Mouse (Mus musculus): ENCODE measurements around the gene Gm49378. TPM values are rescaled to one million over a fixed set of nuclear protein-coding genes. Genes with fewer than 3 reads are reported as not detected.

Gene Gm49378
- total and polyA plus RNA-seq, 3 experiments, result 2.4 to 7.2 (median 2.9) TPM

GRCm38 (mm10) chr14:55596036-55596690 is 41.5 kb downstream of the Gm49378 start:
- no peak for TF ChIP-seq POLR2AphosphoS5 (IDR thresholded peaks at IDR 0.05; ENCODE audit: insufficient replicate concordance, low read depth, low read length)
- no peak for TF ChIP-seq TAL1 (conservative IDR thresholded peaks at IDR 0.05; ENCODE audit: low read depth, low read length)
- TF ChIP-seq CTCF (IDR thresholded peaks at IDR 0.05; ENCODE audit: low read depth, low read length), result no peak
- no peak for TF ChIP-seq GATA1 (IDR thresholded peaks at IDR 0.05; ENCODE audit: borderline replicate concordance, low read length)
- no peak for TF ChIP-seq GATA2 (IDR thresholded peaks at IDR 0.05; ENCODE audit: borderline replicate concordance, low read depth, low read length)
- ATAC-seq (ENCODE audit: extremely low read depth, insufficient number of reproducible peaks, low FRiP score, poor library complexity, severe bottlenecking) (no peak), DNase-seq (ENCODE audit: low spot score) (no peak)
- Histone ChIP-seq H3K9me3 (replicated peaks) (no peaks in the 10 kb centered on the region), H3K4me3 (ENCODE audit: low read depth, low read length) (no peak overlapping the region), H3K36me3 (replicated peaks) (peaks cover 77% of the 10 kb centered on the region), H3K27me3 (ENCODE audit: insufficient read depth, low read length) (no peaks in the 10 kb centered on the region), H3K4me1 (ENCODE audit: insufficient read depth, low read depth, low read length) (peaks cover 38% of the 10 kb centered on the region)

GRCm38 (mm10) chr14:55592226-55592625 is 45.5 kb downstream of the Gm49378 start:
- DNase-seq (ENCODE audit: low spot score), result no peak

DNA sequence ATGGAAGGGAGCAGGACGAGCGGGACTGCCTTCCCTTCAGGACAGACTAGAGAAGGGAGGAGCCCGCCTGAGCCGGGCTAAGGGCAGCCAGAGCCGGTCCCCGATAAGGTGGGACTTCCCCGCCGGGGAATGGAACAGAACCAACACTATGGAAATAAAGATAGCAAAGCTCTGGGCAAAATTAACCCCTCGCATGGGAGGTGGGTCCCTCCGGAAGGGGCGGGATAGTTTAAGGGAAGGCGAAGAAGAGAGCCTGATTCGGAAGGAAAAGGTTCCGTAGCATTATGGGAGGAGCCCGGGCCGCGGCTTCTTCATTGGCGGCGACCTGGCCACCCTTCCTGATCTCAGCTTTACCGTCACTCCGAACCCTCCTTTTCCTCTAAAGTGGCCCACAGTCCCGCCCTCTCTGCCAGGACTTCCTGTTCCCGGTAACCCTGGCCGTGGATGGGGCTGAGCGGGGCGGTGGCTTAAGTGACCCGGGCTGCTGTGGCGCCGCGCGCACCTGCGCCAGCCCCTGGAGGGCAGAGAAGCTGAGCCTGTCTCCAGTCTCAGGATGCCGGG is 46.3 kb downstream of the Gm49378 start, which contains the start of gene Rnf31:
Gene Rnf31 (plus strand): TSS at position 378 of the 561 bp plus-strand sequence.
- TF ChIP-seq TAL1 (conservative IDR thresholded peaks at IDR 0.05; ENCODE audit: low read depth, low read length), result no peak
- no peak for TF ChIP-seq GATA1 (IDR thresholded peaks at IDR 0.05; ENCODE audit: borderline replicate concordance, low read length)
- no peak for TF ChIP-seq GATA2 (IDR thresholded peaks at IDR 0.05; ENCODE audit: borderline replicate concordance, low read depth, low read length)
- H3K4me1 ChIP-seq (ENCODE audit: insufficient read depth, low read depth, low read length), result peaks cover 62% of the 10 kb centered on the region
- peak; percentile 79 for ATAC-seq (ENCODE audit: extremely low read depth, insufficient number of reproducible peaks, low FRiP score, poor library complexity, severe bottlenecking)
- H3K9me3 ChIP-seq (replicated peaks), result no peaks in the 10 kb centered on the region
- peak within 1 kb of the TSS; percentile 96 for H3K4me3 ChIP-seq (ENCODE audit: low read depth, low read length)
- peaks cover 64% of the 10 kb centered on the region for H3K36me3 ChIP-seq (replicated peaks)
- peak; percentile 87 for DNase-seq (ENCODE audit: low spot score)
- no peaks in the 10 kb centered on the region for H3K27me3 ChIP-seq (ENCODE audit: insufficient read depth, low read length)

More at GRCm38 (mm10) chr14:55592226-55592625, 45.5 kb downstream of the Gm49378 start:
- Histone ChIP-seq H3K4me1 (ENCODE audit: insufficient read depth, low read depth, low read length) (peaks cover 58% of the 10 kb centered on the region), H3K27me3 (ENCODE audit: insufficient read depth, low read length) (no peaks in the 10 kb centered on the region), H3K9me3 (replicated peaks) (no peaks in the 10 kb centered on the region), H3K36me3 (replicated peaks) (peaks cover 68% of the 10 kb centered on the region), H3K4me3 (ENCODE audit: low read depth, low read length) (peak overlapping the region; percentile 96)
- no peak for ATAC-seq (ENCODE audit: extremely low read depth, insufficient number of reproducible peaks, low FRiP score, poor library complexity, severe bottlenecking)
- no peak for TF ChIP-seq TAL1 (conservative IDR thresholded peaks at IDR 0.05; ENCODE audit: low read depth, low read length)
- TF ChIP-seq CTCF (IDR thresholded peaks at IDR 0.05; ENCODE audit: low read depth, low read length), result no peak

- peak; percentile 91 for DNase-seq (ENCODE audit: low spot score)
- Histone ChIP-seq H3K36me3 (replicated peaks) (peaks cover 58% of the 10 kb centered on the region), H3K27me3 (ENCODE audit: insufficient read depth, low read length) (no peaks in the 10 kb centered on the region), H3K4me3 (ENCODE audit: low read depth, low read length) (peak within 1 kb of the TSS; percentile 96), H3K9me3 (replicated peaks) (no peaks in the 10 kb centered on the region), H3K4me1 (ENCODE audit: insufficient read depth, low read depth, low read length) (peaks cover 67% of the 10 kb centered on the region)
- peak; percentile 87 for ATAC-seq (ENCODE audit: extremely low read depth, insufficient number of reproducible peaks, low FRiP score, poor library complexity, severe bottlenecking)
- no peak for TF ChIP-seq TAL1 (conservative IDR thresholded peaks at IDR 0.05; ENCODE audit: low read depth, low read length)
- TF ChIP-seq GATA2 (IDR thresholded peaks at IDR 0.05; ENCODE audit: borderline replicate concordance, low read depth, low read length), result no peak
- TF ChIP-seq GATA1 (IDR thresholded peaks at IDR 0.05; ENCODE audit: borderline replicate concordance, low read length), result no peak
- no peak for TF ChIP-seq CTCF (IDR thresholded peaks at IDR 0.05; ENCODE audit: low read depth, low read length)
- no peak for TF ChIP-seq POLR2AphosphoS5 (IDR thresholded peaks at IDR 0.05; ENCODE audit: insufficient replicate concordance, low read depth, low read length)
These were observed 46.9 kb downstream of the Gm49378 start, which contains the start of gene Psme2 for GRCm38 (mm10) chr14:55590748-55591330. Psme2 (minus strand) TSS chr14:55591113.

DNA sequence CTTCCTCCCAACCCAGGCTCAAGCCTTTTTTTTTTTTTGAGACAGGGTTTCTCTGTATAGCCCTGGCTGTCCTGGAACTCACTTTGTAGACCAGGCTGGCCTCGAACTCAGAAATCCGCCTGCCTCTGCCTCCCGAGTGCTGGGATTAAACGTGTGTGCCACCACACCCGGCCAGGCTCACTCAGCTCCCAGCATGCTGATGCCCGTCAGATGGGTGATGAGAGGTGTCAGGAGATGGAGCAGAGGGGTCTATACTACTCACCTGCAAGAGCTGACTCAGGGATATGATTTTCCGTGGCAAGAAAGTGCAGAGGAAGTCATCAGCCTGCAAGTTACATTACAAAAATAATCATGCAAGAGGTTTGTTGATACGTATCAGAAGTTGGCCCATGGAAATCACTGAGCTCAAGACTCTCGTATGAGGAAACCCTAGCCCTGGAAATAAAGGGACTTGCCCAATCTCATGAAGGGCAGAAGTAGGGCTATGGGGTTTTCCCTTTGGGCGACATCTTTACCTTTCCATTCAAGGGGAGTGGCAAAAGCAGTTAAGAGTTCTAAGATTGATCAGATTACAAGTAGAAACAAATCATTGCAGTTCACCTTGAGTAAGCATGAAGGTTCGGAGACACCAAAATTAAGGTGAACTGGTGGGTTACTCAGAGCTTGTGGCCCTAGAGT is 47.8 kb downstream of the Gm49378 start:
- H3K36me3 ChIP-seq (replicated peaks), result peaks cover 49% of the 10 kb centered on the region
- no peaks in the 10 kb centered on the region for H3K9me3 ChIP-seq (replicated peaks)
- peaks cover 75% of the 10 kb centered on the region for H3K4me1 ChIP-seq (ENCODE audit: insufficient read depth, low read depth, low read length)
- no peaks in the 10 kb centered on the region for H3K27me3 ChIP-seq (ENCODE audit: insufficient read depth, low read length)
- no peak for ATAC-seq (ENCODE audit: extremely low read depth, insufficient number of reproducible peaks, low FRiP score, poor library complexity, severe bottlenecking)
- H3K4me3 ChIP-seq (ENCODE audit: low read depth, low read length), result peak overlapping the region; percentile 96
- TF ChIP-seq TAL1 (conservative IDR thresholded peaks at IDR 0.05; ENCODE audit: low read depth, low read length) (no peak), CTCF (IDR thresholded peaks at IDR 0.05; ENCODE audit: low read depth, low read length) (no peak), GATA2 (IDR thresholded peaks at IDR 0.05; ENCODE audit: borderline replicate concordance, low read depth, low read length) (no peak), GATA1 (IDR thresholded peaks at IDR 0.05; ENCODE audit: borderline replicate concordance, low read length) (no peak), POLR2AphosphoS5 (IDR thresholded peaks at IDR 0.05; ENCODE audit: insufficient replicate concordance, low read depth, low read length) (no peak)
- no peak for DNase-seq (ENCODE audit: low spot score)

DNA sequence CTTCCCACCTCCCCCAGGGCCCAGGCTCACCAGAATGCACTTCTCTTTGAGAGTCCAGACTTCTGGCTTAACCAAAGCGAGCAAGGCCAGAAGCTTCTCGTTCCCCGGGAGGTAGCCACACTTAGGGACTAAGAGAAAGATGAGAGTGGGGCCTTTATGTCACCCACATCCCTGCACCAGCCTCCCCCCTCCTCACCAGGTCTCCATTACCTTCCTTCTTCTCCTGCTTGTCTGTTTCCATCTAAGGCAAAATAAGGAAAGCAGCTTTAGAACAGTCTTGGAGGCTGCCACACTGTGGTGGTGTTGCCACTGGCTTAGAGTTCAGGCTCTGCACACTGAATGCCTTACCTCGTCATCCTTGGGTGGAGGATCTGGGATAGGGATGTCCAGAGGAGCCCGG is 48.4 kb downstream of the Gm49378 start:
- Histone ChIP-seq H3K4me1 (ENCODE audit: insufficient read depth, low read depth, low read length) (peaks cover 76% of the 10 kb centered on the region), H3K36me3 (replicated peaks) (peaks cover 42% of the 10 kb centered on the region), H3K27me3 (ENCODE audit: insufficient read depth, low read length) (no peaks in the 10 kb centered on the region), H3K9me3 (replicated peaks) (no peaks in the 10 kb centered on the region), H3K4me3 (ENCODE audit: low read depth, low read length) (peak overlapping the region; percentile 96; the same call in 1 of the 2 replicates)
- no peak for DNase-seq (ENCODE audit: low spot score)
- ATAC-seq (ENCODE audit: extremely low read depth, insufficient number of reproducible peaks, low FRiP score, poor library complexity, severe bottlenecking), result no peak
- no peak for TF ChIP-seq TAL1 (conservative IDR thresholded peaks at IDR 0.05; ENCODE audit: low read depth, low read length)
- no peak for TF ChIP-seq CTCF (IDR thresholded peaks at IDR 0.05; ENCODE audit: low read depth, low read length)
- TF ChIP-seq GATA1 (IDR thresholded peaks at IDR 0.05; ENCODE audit: borderline replicate concordance, low read length), result no peak
- TF ChIP-seq GATA2 (IDR thresholded peaks at IDR 0.05; ENCODE audit: borderline replicate concordance, low read depth, low read length), result no peak
- no peak for TF ChIP-seq POLR2AphosphoS5 (IDR thresholded peaks at IDR 0.05; ENCODE audit: insufficient replicate concordance, low read depth, low read length)
